Mouse (Mus musculus) midbrain, embryonic 11.5 days (tissue): Measurements from ENCODE around the gene Slc9a8. TPM values are rescaled to one million over a fixed set of nuclear protein-coding genes. Genes with fewer than 3 reads are reported as not detected.

ENCODE experiments used
- ATAC-seq: fragments of 200-750 bp; cut with Nextera tagmentation; 2 replicates; pipeline ENCODE4 v1.8.0; 2017; ENCODE audit warnings: moderate TSS enrichment, moderate library complexity; ENCODE audit not compliant: low FRiP score
- DNase-seq: peaks from one replicate; pipeline ENCODE4 v3.0.0; 2015; ENCODE audit warnings: low spot score; ENCODE audit errors: missing footprints
- H3K27ac ChIP-seq: fragments of 300-500 bp; sonication (generic); 2 replicates; pipeline ENCODE4 v1.5.1; 2014; ENCODE audit warnings: low read depth, low read length
- H3K27me3 ChIP-seq: fragments of 300-500 bp; sonication (generic); 2 replicates; pipeline ENCODE4 v1.6.1; 2014; ENCODE audit warnings: mild to moderate bottlenecking, low read length, moderate library complexity, mixed read lengths; ENCODE audit not compliant: control insufficient read depth, insufficient read depth
- H3K36me3 ChIP-seq: fragments of 300-500 bp; sonication (generic); 2 replicates; pipeline ENCODE4 v1.6.1; 2014; ENCODE audit warnings: mild to moderate bottlenecking, low read length, moderate library complexity, mixed read lengths; ENCODE audit not compliant: control insufficient read depth, insufficient read depth
- H3K4me1 ChIP-seq: fragments of 300-500 bp; sonication (generic); 2 replicates; pipeline ENCODE4 v1.6.1; 2014; ENCODE audit warnings: low read length; ENCODE audit not compliant: control insufficient read depth, insufficient read depth
- H3K4me2 ChIP-seq: fragments of 300-500 bp; sonication (generic); 2 replicates; pipeline ENCODE4 v1.6.1; 2014; ENCODE audit warnings: mild to moderate bottlenecking, moderate library complexity
- H3K4me3 ChIP-seq: fragments of 300-500 bp; sonication (generic); 2 replicates; pipeline ENCODE4 v1.5.1; 2014; ENCODE audit warnings: low read depth, low read length
- H3K9ac ChIP-seq: fragments of 300-500 bp; sonication (generic); 2 replicates; pipeline ENCODE4 v1.6.1; 2014; ENCODE audit warnings: low read length
- H3K9me3 ChIP-seq: fragments of 300-500 bp; sonication (generic); 2 replicates; pipeline ENCODE4 v1.6.1; 2016; ENCODE audit warnings: low read length; ENCODE audit not compliant: control insufficient read depth
- WGBS: fragments of 180-500 bp; shearing (Covaris S2); extraction: QIAGEN DNeasy Blood & Tissue Kit; methylation state at CpG from one replicate; pipeline ENCODE4 v1.1.7; 2014; 5-methylcytosine and 5-hydroxymethylcytosine counted together
- polyA plus RNA-seq: library from polyadenylated mRNA; unstranded; fragments of >200 nt; fragmentation: Nextera tagmentation; extraction: Ambion mirVana; gene quantifications from 2 replicates; pipeline ENCODE4 v1.2.1, GENCODE M21; 2014

The Slc9a8 gene
- polyA plus RNA-seq, 1 experiment from 2014 or later: 15.1 TPM

- DNase-seq: no peak
- 97% methylated on average over 9 of the region's 9 CpGs for WGBS
- no peak for ATAC-seq
- Histone ChIP-seq H3K9ac (no peak overlapping the region), H3K4me1 (no peaks in the 10 kb centered on the region), H3K36me3 (peaks cover 57% of the 10 kb centered on the region), H3K4me2 (no peak overlapping the region), H3K27ac (no peak overlapping the region), H3K4me3 (no peak overlapping the region), H3K27me3 (no peaks in the 10 kb centered on the region), H3K9me3 (no peaks in the 10 kb centered on the region)
Measured at GRCm38 (mm10) chr2:167512365-167512764, 90.9 kb downstream of the Slc9a8 start.

- no peak overlapping the region for H3K9ac ChIP-seq
- peaks cover 57% of the 10 kb centered on the region for H3K36me3 ChIP-seq
- no peaks in the 10 kb centered on the region for H3K27me3 ChIP-seq
- no peak overlapping the region for H3K4me3 ChIP-seq
- ATAC-seq (no peak), DNase-seq (no peak)
- no peaks in the 10 kb centered on the region for H3K4me1 ChIP-seq
- H3K27ac ChIP-seq: no peak overlapping the region
- no peaks in the 10 kb centered on the region for H3K9me3 ChIP-seq
- 88% methylated on average over 5 of the region's 5 CpGs for WGBS
- no peak overlapping the region for H3K4me2 ChIP-seq
Measured at GRCm38 (mm10) chr2:167512970-167513369, 91.5 kb downstream of the Slc9a8 start.

DNA sequence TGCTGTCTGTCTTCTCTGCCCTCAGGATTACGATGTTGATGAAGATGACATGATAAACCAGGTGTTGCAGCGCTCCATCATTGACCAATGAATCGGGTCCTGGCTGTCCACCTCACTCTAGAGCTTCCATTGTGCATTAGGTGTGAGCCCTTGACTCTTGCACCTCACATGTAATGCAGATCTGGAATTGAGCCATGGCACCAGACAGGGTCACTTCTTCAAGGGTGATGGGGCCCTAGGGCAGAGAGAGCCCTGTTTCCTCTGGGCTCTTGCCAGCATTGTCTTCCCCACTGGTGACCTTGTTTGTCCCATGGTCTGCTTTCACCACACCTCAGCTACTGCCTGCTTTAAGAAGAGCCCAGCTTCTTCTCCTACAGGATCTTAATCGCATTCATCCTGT is 93.1 kb downstream of the Slc9a8 start:
- Histone ChIP-seq H3K4me3 (no peak overlapping the region), H3K27me3 (no peaks in the 10 kb centered on the region), H3K9ac (no peak overlapping the region), H3K9me3 (no peaks in the 10 kb centered on the region), H3K4me1 (no peaks in the 10 kb centered on the region), H3K27ac (no peak overlapping the region), H3K36me3 (peaks cover 52% of the 10 kb centered on the region), H3K4me2 (no peak overlapping the region)
- DNase-seq (no peak), ATAC-seq (no peak)
- WGBS: 98% methylated on average over 4 of the region's 4 CpGs

DNA sequence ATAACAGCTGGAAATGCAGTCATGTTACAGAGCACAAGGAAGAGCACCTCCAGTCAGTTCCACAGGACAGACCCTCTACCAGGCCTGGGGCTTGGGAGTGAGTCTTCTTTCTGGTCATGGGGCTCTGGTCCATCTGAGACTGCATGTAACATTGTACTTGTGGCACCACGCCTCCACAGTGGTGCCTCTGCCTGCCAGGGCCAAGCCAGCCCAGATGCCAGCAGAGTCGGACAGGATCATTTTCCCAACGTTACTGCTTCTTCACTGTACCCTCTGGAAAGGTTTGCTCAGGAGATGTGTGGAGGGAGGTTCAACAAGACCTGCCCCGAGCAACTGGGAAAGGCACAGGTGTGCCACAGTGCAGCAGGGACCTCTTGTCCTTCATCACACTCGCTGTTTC is 94.2 kb downstream of the Slc9a8 start:
- no peaks in the 10 kb centered on the region for H3K27me3 ChIP-seq
- DNase-seq: no peak
- H3K9me3 ChIP-seq: no peaks in the 10 kb centered on the region
- ATAC-seq: no peak
- no peak overlapping the region for H3K4me3 ChIP-seq
- no peaks in the 10 kb centered on the region for H3K4me1 ChIP-seq
- H3K27ac ChIP-seq: no peak overlapping the region
- WGBS: 93% methylated on average over 5 of the region's 5 CpGs
- no peak overlapping the region for H3K9ac ChIP-seq
- H3K36me3 ChIP-seq: peaks cover 46% of the 10 kb centered on the region
- H3K4me2 ChIP-seq: no peak overlapping the region

GRCm38 (mm10) chr2:167519606-167520252 is 98.2 kb downstream of the Slc9a8 start:
- Histone ChIP-seq H3K36me3 (peaks cover 18% of the 10 kb centered on the region; the same call in 1 of the 2 replicates), H3K27me3 (no peaks in the 10 kb centered on the region), H3K9ac (no peak overlapping the region), H3K27ac (no peak overlapping the region), H3K9me3 (no peaks in the 10 kb centered on the region), H3K4me1 (no peaks in the 10 kb centered on the region), H3K4me3 (no peak overlapping the region), H3K4me2 (no peak overlapping the region)
- 76% methylated on average over 5 of the region's 5 CpGs for WGBS
- no peak for DNase-seq
- ATAC-seq: no peak

Other genes with a start within 250 kb of the Slc9a8 start
- 0.75 and 0.96 TPM in 2 replicates for gene Kcnb1, start 231.6 kb upstream of the Slc9a8 start, polyA plus RNA-seq
- gene Ptgis, start 181.1 kb upstream of the Slc9a8 start, polyA plus RNA-seq: 9.4 and 11.2 TPM in 2 replicates
- gene B4galt5, start 72.5 kb upstream of the Slc9a8 start, polyA plus RNA-seq: 15.0 and 19.8 TPM in 2 replicates
- gene Rnf114, start 70.9 kb downstream of the Slc9a8 start, polyA plus RNA-seq: 140 and 150 TPM in 2 replicates
- gene Spata2, start 71.2 kb downstream of the Slc9a8 start, polyA plus RNA-seq: 15.6 and 15.8 TPM in 2 replicates
- gene Snai1, start 116.5 kb downstream of the Slc9a8 start, polyA plus RNA-seq: 18.4 and 20.8 TPM in 2 replicates
- 252 and 273 TPM in 2 replicates for gene Ube2v1, start 210.4 kb downstream of the Slc9a8 start, polyA plus RNA-seq
- 5.8 and 5.9 TPM in 2 replicates for gene Gm20431, start 239.8 kb downstream of the Slc9a8 start, polyA plus RNA-seq